Mouse (Mus musculus) liver, postnatal 0 days (tissue): Measurements from ENCODE around the gene Ovch2.
"Not testable (repeated sequence)": the region's sequence is repeated elsewhere in the genome, so short reads cannot be mapped to it uniquely, and the experiment has no call there.

Source experiments
- CTCF ChIP-seq: sonication (generic); IDR thresholded peaks from 2 replicates; pipeline ENCODE4 v1.5.1; 2016; ENCODE audit warnings: antibody characterized with exemption, low read depth
- EP300 ChIP-seq: IDR thresholded peaks from 2 replicates; pipeline ENCODE4 v1.6.1; 2016; ENCODE audit warnings: antibody characterized with exemption, low read depth, mild to moderate bottlenecking

- not testable (repeated sequence) for TF ChIP-seq CTCF, EP300
These were observed 24.4 kb upstream of the Ovch2 start, which contains the start of gene Olfr469 for GRCm38 (mm10) chr7:107825441-107825840.
